Mouse (Mus musculus) frontal cortex, adult (tissue): Measurements from ENCODE around the gene Cadps.

Source experiments
- ATAC-seq: cut with Nextera tagmentation; 2 replicates; pipeline ENCODE4 v1.9.2; 2017; ENCODE audit warnings: mild to moderate bottlenecking, moderate library complexity, mixed read lengths; ENCODE audit not compliant: low TSS enrichment

Cadps gene

DNA sequence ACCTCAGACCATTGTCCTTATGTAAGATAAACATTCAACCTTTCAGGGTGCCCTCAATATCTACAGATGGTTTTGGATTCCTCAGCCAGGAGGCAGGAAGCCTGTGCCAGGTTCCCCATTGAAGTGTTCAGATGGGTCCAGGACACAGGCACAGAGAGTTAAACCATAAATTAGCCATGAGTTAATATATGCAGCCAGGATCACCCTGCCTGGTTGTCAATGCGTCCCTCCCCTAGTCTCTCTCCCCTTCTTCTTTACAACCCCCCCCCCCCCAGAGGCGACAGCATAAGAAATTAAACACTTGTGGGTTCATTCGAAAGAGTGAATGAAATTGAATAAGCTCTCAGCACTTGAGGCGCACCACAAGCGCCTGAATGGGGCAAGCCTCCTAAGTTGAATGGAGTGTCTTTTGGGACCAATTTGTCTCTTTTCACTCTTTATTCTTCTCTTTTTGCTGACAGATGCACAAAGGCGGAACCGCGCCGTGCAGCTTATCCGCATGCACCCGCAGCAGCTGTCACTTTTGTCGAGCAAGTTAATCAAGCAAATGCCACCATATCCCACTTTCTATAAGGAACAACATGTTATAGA lies 429.5 kb downstream of the Cadps start:
- ATAC-seq: peak; percentile 36

DNA sequence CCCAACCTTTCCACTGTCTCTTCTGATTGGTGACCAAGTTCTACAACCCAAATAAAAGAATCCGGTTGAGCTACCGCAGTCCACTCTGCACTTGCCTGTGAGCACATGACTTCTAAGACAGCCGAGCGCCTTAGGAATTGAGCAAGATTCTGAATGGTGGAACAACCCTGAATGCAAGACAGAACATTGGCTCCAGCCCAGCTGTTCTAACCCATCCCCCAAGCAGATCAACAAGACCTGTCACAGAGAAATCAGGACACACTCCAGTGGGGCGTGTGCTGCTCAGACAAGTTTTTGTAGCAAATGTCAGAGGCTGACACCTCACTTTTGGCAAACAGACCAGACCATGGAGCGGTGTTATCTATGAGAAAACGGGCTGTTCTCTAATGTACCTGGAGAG lies 431.7 kb downstream of the Cadps start:
- no peak for ATAC-seq

DNA sequence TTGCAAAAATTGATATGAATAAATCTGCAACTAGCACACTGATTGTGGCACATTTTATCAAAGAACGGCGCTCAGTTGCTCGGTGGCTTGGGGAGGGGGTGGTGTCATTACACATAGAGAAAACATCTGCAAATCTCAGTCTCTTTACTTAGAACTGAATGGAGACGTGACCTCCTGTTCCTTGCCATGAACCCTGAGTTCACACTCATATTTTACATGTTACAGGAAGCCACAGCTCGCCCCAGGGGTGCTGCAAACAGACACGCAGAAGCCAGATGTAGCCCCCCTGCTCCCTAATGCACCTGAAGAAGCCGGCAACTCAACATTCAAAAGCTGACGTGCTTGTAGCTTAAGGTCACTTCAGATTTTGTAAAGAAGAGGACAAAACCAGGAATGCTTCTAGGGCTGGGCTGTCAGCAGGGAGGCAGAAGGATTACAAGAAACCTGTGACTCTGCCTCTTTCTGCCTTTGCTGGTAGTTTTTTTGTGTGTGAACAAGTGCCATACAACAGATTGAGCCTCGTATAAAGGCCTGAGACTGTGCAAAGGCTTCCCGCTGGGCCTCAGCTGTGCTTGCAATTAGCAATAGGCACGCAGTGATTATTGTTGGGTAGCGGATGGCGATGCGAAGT lies 434.0 kb downstream of the Cadps start:
- ATAC-seq: no peak

DNA sequence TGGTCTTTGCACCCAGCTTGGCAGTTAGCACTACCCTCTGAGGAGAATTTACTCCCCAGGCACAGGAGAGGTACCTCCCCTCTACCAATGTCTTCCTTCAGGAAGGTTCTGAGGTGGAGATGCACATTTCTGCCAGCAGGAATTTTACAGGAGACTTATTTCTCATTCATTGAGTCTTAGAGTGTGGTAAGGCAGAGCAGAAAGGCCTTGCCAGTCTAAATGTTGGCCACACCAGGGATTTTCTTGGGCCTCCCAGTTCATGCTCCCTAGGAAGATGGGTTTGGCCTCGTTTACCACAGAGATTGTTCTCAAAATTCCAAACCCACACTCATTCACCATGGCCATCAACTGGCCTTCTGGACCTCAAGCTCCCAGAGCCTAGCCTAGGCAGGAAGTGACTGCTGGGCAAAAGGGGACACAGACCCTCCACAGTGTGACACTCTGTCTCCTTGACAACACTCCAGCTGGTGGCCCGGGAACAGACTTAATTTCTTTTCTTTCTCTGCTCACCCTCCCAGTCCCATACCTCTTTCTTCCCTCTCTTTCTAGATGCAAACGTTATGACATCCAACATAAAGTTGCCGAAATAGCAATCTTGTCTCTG lies 434.6 kb downstream of the Cadps start:
- no peak for ATAC-seq

DNA sequence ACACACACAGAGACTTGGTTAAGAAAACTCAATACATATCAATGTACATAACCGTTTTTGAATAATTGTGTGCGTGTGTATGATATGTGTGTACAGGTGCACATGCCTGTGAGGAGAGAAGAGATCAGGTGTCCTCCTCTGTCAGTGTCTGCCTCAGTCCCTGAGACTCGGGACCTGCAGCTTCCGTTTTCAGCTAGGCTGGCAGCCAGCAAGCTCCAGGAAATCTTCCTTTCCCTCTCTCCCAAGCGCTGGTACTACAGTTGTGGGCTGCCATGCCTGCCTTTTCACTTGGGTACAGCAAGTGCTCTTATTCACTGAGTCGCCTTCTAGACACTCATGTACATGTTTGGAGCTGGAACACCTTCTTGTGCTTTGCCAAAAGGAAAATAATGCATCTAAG lies 435.7 kb downstream of the Cadps start:
- peak; percentile 41; the same call in 1 of the 2 replicates for ATAC-seq

DNA sequence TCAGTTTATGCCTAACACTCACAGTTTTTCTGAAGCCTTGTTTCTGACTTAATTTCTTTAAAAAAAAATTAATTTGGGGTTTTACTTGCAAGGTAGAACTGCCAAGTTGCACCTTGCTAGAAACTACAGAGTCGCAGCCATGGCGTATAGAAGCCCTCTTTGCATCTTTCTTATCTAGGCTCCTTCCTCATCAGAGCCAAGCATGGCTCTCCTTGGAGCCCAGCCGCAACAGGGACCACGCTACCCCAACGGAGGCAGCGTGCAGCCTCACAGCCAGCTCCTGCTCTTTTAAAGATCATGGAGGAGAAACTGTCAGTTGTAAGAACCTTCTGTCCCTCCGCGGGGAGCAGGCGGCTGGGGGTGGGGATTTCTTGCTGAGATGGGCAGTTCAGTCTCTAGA lies 445.0 kb downstream of the Cadps start:
- 0 out of 2 replicates have a peak, but pooled peaks have one; percentile 27 for ATAC-seq

DNA sequence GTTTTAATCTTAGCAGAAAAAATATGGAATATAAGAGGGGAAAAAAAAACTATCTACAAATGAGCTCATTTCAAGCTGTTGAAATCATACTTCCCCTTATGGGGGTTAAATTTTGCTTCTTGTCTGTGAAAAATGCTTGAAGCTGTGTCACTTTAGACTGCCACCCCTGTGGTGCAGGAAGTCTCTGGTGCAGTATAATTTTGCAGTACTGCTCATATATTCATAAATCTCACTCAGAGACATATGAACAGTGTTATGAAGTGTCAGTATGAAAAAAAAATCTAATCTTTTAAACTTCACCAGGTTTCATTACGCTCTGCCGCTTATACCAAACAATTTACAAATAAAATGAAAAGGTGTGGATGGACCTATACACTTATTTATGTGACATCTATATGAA lies 445.6 kb downstream of the Cadps start:
- no peak for ATAC-seq

DNA sequence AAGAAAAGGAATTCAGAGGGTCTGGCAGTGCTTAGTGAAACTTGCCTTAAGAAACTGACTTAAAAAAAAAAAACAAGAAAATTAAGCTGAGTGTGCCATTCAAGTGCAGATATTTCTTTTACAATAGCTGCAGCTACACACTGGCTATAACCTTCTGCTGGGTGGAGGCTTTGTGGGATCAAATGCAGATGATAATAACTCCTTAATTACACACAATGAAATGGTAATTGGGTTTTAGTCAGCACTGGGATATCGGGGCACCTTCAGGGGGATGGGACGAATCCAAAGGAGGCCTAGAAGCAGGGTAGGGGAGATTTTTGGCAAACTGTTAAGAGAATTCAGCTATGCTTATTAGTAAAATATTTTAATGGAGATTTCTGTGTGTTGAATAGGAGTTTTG lies 447.4 kb downstream of the Cadps start:
- no peak for ATAC-seq

DNA sequence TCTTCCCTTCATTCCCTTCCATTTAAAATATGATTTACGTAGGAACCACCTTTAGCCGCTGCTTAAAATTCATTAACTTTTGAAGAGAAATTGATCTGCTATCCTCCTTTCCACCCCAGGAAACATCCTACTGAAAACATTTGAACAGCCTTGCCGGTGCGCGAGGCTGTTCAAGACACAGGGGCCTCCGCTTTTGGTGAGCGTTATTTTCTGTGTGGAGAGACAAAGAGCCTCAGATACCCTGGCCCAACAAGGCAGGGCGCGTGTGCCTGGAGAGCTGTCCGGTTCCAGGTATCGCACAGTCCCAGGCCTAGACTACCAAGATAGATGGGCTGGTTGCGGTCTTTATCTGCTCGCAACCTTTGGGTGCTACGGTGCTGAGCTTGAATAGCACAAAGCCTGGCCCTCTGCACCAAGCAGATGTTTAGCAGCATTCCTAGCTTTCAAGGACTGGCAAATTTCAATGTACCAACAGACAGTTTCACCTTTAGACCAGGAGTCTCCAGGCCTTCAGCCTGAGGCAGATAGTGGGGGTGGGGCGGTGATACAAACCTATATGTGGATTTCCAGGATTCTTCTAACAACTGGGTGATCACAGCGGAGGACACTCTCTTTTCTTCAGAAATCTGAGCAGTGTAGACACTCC lies 472.5 kb downstream of the Cadps start:
- no peak for ATAC-seq

DNA sequence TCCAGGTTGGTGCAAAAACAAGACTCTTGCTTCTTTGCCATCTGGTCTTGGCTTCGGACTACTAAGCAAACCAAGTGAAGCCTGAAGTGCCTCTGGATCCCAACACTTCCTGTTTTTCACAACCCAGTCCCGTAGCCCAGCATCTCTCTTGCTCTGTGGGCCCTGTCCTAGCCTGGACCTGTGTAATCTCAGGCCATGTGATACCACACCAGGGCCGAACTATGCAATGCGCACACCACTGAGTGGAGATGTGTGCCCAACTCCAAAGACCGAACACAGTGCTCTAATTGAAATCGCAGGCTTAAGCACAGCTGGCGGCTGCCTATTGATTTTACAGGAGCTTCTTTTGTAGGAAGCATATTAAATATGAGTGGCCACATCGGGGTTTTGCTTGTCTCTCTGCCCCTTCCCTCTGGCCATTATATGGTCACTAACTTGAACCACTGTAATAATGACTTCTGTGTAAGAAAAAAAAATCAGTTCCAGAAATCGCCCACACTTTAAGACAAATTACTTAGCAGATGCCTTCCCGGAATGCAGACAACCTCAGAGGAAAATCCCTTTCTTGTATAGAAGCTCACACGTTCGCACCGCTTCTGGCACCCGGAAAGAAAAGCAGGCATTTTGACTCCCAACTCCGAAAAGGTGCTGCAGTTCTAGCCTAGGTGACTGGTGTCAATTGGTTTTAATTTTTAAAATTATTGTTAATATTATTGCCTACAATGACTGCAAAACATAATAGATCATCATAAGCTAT lies 473.4 kb downstream of the Cadps start:
- ATAC-seq: no peak

DNA sequence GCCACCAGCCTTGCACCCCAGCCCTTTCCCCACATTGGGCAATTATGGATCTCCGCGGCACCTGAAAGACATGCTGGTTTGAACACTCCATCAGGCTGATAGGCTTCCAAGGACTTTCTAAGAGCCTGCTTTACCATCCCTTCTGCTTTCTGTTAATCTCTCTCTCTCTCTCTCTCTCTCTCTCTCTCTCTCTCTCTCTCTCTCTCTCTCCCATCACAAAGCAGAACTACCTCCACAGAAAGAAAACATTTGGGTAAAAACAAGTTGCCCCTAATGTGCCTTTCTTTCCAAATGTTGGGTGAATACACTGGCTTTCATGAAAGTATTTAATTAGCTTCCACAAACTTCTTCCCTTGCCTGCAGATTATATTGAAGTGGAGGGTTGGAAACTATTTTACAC lies 474.8 kb downstream of the Cadps start, which contains the start of gene Fezf2:
Gene Fezf2, minus strand, starts transcription at position 101 of the 400 bp plus-strand sequence.
- no peak for ATAC-seq

DNA sequence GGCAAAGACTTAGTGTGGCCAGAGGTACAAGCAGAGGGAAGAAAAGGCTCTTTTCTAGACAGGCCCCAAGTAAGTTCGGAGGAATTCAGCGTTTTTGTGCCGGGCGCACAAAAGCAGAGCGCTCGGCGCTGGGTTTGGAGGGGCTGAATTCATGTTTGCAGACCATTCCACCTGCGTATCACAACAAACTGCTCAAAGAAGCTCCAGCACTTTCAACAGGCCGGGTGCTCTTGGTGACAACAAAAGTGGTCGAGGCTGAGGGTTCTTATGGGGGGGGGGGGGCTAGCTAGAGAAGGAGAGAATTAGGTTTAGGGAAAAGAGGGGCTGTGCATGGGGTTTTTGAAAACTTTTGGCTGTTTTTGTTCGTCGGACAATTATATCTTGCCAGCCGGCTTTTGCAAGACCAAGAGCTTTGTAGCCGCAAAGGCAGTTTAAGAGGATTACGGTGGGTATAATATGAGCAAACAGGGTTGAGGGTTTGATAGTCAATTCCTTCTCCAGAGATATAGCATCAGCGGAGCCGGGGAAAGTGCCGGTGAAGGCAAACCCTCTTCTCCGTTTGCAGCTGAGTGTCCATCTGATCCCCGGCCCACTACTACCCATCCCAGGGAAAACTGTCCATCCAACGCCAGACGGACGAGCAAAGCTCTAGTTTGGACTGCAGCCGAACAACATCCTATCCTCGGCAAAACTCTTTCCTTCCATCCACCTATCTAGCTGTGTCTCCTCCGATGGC lies 475.8 kb downstream of the Cadps start:
- no peak for ATAC-seq

DNA sequence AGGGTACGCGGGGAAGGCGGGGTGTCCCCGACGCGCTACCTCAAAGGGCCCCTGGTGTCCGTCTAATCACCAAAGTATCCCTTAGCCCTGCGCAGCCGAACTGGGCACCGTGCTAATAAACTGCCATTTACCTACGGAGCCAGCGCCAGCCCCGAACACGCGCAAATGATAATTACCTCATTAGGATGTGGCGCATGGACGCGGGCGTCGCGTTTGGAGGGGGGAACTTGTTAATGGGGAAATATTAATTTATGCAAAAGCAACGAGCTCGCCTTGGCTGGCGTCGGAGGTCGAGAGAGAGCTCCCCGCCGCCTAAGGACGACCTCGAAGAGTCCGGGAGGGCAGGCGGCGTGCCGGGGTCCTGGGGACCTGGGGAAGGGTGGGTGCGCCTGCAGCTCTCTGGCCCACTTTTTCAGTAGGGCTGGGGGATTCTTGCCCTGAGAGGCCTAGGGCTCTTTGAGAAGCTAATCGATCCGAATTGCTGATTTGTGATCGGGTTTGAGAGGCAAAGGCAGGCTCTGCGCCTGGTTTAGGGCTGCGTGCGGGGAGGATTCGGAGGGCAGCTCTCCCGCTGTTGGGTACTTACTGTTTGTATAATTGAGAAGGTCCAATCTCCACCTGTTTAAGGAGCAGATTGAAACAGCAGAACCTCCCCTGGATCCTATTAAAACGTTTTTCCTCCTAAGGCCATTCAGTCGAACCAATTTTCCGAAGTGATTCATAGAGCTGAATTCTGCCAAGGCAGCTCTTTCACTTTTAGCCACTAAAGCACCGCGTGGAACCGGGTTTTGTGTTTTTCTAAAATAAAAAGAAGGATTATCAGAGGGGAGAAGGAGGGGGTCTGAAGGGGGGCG lies 476.6 kb downstream of the Cadps start:
- no peak; the same call in 1 of the 2 replicates for ATAC-seq

DNA sequence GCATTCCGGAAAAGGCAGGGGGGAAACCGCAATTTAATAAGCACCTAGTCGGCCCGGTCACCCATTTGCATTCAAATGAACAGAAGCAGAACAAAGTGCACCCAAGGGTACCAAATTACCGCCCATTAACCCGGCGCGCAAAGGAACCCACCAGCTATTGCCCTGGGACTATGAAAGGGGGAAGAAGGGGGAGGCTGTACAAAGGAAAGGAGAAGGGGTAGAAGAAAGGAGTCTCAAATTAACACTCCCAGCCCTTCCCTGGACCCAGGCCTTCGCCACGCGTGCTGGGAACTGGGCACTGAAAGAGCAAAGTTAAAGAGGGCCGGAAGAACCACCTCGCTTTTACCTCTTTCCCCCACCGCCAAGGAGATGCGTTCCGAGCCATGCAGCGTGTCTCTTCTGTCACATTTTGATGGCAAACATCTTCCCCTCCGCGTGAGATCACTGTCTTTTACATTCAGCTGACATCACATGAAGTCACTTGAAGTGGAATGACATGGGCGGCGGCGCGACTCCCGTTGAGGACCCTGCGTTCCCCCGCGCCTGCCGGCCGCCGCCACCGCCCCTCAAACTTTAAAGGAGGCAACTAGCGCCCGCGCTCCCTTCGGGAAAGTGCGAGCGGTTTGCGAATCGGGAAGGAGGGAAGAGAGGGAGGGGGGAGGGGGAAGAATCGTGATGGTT lies 477.5 kb downstream of the Cadps start:
- 0 out of 2 replicates have a peak, but pooled peaks have one; percentile 7 for ATAC-seq

DNA sequence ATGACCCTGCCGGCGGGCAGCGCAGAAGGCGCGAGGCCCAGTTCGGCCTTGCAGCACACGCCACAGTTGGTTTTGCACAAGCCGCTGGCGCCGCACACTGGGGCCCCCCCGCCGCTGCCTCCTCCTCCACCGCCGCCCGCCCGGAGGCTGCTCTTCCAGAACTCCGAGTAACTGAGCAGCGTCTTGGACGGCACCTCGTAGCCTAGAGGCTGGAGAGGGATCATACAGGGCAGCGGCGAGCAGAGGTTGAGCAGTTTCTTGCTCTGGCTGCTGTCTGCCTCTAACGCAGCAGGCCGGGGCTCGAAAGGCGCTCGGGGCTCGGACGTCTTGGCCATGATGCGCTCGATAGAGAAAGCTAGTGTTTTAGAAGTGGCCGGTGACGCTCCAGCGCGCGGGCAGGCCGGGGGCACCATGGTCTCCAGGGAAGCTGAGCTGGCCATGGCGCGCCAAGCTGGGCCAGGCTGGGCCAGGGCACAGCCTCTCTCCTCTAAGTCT lies 478.1 kb downstream of the Cadps start:
- no peak for ATAC-seq

DNA sequence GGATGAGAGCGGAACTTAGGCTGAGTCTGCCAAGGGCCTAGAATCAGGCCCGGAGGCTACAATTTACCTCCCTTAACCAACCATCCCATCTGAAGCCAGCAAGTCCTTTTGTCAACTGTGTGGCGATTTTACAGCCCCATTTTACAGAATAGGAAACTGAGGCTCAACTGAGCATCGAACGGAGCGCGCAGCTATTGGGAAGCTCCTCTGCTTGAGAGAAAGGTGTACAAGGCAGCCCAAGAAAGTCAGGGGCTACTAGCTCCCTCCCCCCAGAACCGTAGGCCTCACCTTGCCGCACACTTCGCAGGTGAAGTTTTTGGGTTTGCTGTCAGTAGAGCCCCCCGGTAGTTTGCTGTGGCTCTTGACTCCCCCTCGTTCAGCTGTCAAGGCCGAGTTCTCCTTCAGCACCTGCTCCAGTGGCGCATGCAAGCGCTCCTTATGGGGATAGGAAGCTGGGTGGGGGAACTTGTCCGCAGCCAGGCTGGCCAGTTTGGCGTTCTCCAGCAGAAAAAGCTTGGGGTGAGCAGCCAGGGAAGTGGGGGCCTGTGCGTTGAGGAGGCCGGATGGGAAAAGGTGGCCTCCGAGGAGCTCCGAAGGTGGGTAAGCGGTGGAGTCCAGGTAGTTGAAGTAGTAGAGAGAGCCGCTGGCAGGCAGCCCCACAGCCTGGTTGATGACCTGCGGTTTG lies 478.7 kb downstream of the Cadps start:
- no peak for ATAC-seq

DNA sequence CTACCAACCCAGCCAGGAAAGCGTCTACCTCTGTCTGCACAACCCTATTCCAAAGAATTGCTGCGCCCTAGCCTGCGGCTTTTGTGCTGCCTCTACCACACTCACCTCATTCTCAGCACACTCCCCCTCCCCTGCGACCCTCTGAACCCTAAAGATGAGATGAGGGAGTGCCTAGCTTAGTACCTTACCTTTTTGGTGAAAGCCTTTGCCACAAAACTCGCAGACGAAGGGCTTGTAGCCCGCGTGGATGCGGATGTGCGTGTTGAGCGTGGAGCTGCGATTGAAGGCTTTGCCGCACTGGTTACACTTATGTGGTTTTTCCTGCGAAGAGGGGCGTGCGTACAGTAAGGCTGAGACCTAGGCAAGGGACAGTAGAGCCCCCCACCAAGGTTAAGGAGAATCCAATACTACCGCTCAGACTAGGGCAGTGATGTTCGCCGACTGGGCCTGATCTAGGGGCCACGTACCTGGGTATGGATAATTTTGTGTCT lies 479.4 kb downstream of the Cadps start:
- ATAC-seq: no peak

DNA sequence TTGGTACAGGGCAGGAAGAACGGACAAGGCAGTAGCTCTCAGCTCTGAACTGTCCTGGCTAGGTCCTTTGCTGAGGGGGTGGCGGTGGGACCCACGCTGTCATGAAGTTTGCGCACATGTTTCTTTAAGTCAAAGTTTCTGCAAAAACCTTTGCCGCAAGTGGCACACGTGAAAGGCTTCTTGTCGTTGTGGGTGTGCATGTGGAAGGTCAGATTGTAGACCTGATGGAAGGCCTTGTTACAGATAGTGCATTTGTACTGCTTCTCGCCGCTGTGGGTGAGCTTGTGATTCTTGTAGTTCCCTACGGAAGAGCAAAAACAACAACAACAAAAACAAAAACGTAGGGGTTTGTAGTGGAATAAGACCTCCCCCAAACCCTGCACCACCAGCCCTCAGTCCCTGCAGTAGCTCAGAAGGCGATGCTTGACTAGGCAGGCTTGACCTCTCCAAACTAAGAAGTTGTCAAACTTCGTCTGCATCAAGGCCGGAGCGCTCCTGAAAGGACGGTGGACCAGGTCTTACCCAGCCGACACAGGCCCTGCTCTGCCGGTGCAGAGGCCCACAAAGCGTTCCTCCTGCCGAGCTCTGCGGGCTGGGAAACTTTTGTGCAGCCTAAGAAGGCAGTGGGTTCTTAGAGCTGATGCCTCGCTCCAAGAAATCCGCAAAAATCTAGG lies 480.3 kb downstream of the Cadps start:
- ATAC-seq: no peak
